Mouse (Mus musculus) lung, postnatal 36 days (tissue): ENCODE measurements around the gene Cers4.

Experiments
- DNase-seq: peaks from one replicate; pipeline ENCODE4 v3.0.0; 2022; ENCODE audit warnings: mixed read lengths

Cers4 gene

GRCm38 (mm10) chr8:4492851-4493685 is at the start of gene Cers4:
TSS of gene Cers4 (plus strand) at chr8:4493026.
- peak; percentile 94 for DNase-seq

- no peak for DNase-seq
Observed at GRCm38 (mm10) chr8:4458165-4458564, 34.7 kb upstream of the Cers4 start.

GRCm38 (mm10) chr8:4463061-4463460 is 29.8 kb upstream of the Cers4 start:
- DNase-seq: no peak

- DNase-seq: no peak
Observed at GRCm38 (mm10) chr8:4474419-4475187, 18.2 kb upstream of the Cers4 start.

DNA sequence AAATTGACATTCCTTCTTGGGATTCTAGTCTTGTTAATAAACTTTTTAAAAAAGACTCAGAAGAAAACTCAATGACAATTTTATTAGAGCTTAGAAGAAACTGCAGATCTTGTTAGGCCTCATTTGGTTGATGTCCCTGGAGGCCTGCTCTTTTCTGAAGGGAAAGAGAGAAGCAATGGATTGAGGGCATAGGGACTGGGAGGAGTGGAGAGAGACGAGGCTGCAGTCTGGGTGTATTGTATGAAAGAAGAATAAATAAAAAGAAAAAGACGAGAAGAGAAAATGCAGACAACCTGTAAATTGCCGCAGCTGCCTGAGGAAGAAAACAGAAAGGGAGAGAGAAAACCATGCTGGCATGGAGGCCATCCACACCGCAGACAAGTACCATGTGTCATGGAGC is 11.7 kb upstream of the Cers4 start:
- DNase-seq: no peak

- no peak for DNase-seq
Observed at GRCm38 (mm10) chr8:4481586-4481985, 11.2 kb upstream of the Cers4 start.

DNA sequence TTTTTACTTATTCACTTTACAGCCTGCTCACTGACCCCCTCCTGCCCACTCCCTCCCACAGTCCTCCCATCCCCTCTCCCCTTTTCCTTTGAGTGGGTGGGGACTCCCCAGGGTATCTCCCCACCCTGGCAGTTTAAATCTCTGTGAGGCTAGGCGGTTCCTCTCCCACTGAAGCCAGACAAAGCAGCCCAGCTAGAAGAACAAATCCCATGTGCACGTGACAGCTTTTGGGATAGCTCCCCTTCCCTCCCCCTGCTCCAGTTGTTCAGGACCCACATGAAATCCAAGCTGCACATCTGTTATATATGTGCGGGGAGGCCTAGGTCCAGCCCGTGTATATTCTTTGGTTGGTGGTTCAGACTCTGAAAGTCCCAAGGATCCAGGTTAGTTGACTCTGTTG is 10.3 kb upstream of the Cers4 start:
- no peak for DNase-seq

GRCm38 (mm10) chr8:4483330-4483729 is 9.5 kb upstream of the Cers4 start:
- peak; percentile 83 for DNase-seq

DNA sequence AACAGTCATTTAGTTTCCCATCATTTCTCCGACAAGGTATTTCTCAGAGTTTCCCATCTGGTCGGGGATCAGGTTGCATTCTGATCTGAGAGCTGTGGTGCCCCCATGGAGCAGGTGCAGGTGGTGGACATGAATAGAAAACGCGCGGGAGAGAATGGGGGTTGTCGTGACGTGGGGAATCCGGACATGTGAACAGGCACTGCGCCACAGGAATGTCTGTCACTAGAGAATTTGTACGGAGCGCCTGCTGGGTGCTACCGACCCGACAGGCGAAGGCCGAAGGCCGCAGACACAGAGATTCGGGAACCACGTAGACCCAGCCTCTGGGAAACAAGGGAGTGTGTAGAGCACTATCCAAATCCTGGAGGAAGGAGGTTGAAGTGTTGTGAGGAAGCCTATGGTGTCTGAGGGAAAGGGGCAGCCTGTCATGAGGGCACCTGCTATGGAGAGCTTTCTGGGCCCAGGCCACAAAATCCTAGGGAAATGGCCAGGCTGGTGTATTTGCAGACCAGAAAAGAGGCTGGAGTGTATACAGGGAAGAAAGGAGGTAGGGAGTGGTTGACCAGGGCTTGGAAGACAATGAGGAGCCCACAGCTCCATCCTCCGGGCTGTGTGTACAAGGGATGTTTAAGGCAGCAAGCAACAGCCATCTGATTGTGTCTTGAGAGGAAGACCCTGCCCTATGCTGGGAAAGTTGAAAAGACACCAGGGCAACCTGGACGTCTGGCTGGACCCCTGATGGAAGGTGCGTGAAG is 1.0 kb downstream of the Cers4 start:
- peak; percentile 76 for DNase-seq

- no peak for DNase-seq
Observed at GRCm38 (mm10) chr8:4495976-4496375, 3.1 kb downstream of the Cers4 start.

DNA sequence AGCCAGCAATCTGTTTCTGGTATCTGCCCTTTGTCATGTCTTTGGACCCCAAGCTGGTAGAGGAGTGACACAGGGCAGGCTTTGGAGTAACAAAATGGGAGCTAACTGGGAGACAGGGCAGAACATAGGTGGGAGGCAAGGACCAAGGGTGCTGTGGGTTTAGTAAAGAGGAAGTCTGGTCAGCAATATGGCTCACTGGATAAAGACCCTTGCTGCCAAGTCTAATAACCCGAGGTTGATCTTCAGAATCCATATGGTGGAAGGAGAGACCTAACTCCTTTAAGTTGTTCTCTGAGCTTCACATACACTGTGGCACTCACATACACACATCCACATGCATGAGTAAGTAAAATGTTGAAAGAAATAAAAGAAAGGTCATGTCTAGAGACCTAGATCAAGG is 4.8 kb downstream of the Cers4 start:
- no peak for DNase-seq

- no peak for DNase-seq
Observed at GRCm38 (mm10) chr8:4505364-4505763, 12.5 kb downstream of the Cers4 start.

GRCm38 (mm10) chr8:4507527-4507926 is 14.7 kb downstream of the Cers4 start:
- DNase-seq: no peak

GRCm38 (mm10) chr8:4510824-4511223 is 18.0 kb downstream of the Cers4 start:
- DNase-seq: no peak

DNA sequence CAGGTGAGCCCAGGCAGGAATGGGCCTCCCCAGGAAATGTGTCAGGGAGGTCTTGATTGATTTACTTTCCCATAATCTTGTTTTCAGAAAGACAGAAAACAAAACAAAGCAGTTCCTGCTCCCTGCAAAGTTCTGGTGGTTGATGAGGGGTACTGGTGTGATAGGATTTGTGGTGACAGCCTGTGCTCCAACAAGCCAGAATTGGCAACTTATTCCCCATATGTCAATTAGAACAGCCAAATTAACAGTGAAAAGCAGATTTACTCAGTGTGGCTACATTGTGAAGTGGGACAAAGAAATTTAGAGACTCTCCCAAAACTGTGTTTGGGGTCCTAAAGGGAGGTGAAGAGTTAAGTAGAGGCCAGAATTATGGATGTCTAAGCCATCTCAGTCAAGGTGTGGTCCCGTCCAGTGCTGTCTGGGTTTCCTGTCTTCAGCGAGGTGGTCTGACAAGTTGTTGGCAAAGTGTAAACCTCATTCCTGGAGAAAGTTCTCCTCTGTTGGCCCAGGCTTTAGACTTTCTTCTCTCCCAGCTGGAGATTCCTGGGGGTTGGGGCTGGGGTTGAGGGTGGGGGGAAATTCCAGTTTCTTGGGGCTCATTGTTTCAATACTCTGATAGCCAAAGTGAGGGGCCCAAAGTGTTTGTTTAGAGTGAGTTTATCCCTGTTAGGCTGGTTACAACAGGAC is 18.7 kb downstream of the Cers4 start:
- no peak for DNase-seq

GRCm38 (mm10) chr8:4512116-4512495 is 19.3 kb downstream of the Cers4 start:
- DNase-seq: no peak

- peak; percentile 56 for DNase-seq
Observed at GRCm38 (mm10) chr8:4516162-4516561, 23.3 kb downstream of the Cers4 start.

GRCm38 (mm10) chr8:4521472-4521871 is 28.6 kb downstream of the Cers4 start:
- no peak for DNase-seq

- no peak for DNase-seq
Observed at GRCm38 (mm10) chr8:4523525-4523924, 30.7 kb downstream of the Cers4 start.
